Mouse (Mus musculus): ENCODE data around the gene Gm21293.
"Not testable (repeated sequence)": the region's sequence is repeated elsewhere in the genome, so short reads cannot be mapped to it uniquely, and the experiment has no call there.

- TF ChIP-seq CTCF (IDR thresholded peaks at IDR 0.05; ENCODE audit: low read depth); EP300 (optimal IDR thresholded peaks at IDR 0.05): not testable (repeated sequence)
Observed at GRCm38 (mm10) chr10:104151197-104151596, 8.4 kb downstream of the Gm21293 start, which contains the start of gene Gm6763.
